Mouse (Mus musculus) hindbrain, embryonic 11.5 days (tissue): ENCODE results near the gene Trappc6b. TPM values are rescaled to one million over a fixed set of nuclear protein-coding genes. Genes with fewer than 3 reads are reported as not detected.
A peak's percentile ranks its signal among the peaks of the same experiment; 100 is the strongest.

ENCODE experiments used
- ATAC-seq: fragments of 200-750 bp; cut with Nextera tagmentation; 2 replicates; pipeline ENCODE4 v1.8.0; 2017; ENCODE audit warnings: mild to moderate bottlenecking, moderate TSS enrichment, moderate library complexity; ENCODE audit not compliant: low FRiP score
- DNase-seq: peaks from one replicate; pipeline ENCODE4 v3.0.0-alpha.2; 2015; ENCODE audit warnings: low spot score
- H3K27ac ChIP-seq: fragments of 300-500 bp; sonication (generic); 2 replicates; pipeline ENCODE4 v1.5.1; 2014; ENCODE audit warnings: mild to moderate bottlenecking, low read depth, low read length
- H3K27me3 ChIP-seq: fragments of 300-500 bp; sonication (generic); 2 replicates; pipeline ENCODE4 v1.6.1; 2014; ENCODE audit warnings: mild to moderate bottlenecking, low read length, moderate library complexity, mixed read lengths; ENCODE audit not compliant: control insufficient read depth, insufficient read depth
- H3K36me3 ChIP-seq: fragments of 300-500 bp; sonication (generic); 2 replicates; pipeline ENCODE4 v1.6.1; 2014; ENCODE audit warnings: mild to moderate bottlenecking, low read length, moderate library complexity, mixed read lengths; ENCODE audit not compliant: control insufficient read depth, insufficient read depth
- H3K4me1 ChIP-seq: fragments of 300-500 bp; sonication (generic); replicated peaks from 2 replicates; pipeline ENCODE4 v1.6.1; 2014; ENCODE audit warnings: low read length, mixed read lengths; ENCODE audit not compliant: control insufficient read depth, insufficient read depth
- H3K4me2 ChIP-seq: fragments of 300-500 bp; sonication (generic); replicated peaks from 2 replicates; pipeline ENCODE4 v1.6.1; 2014; ENCODE audit warnings: mild to moderate bottlenecking, low read depth, low read length
- H3K4me3 ChIP-seq: fragments of 300-500 bp; sonication (generic); 2 replicates; pipeline ENCODE4 v1.5.1; 2014; ENCODE audit warnings: low read depth, low read length
- H3K9ac ChIP-seq: fragments of 300-500 bp; sonication (generic); 2 replicates; pipeline ENCODE4 v1.6.1; 2014; ENCODE audit warnings: low read depth, low read length
- H3K9me3 ChIP-seq: fragments of 300-500 bp; sonication (generic); 2 replicates; pipeline ENCODE4 v1.6.1; 2016; ENCODE audit warnings: low read length; ENCODE audit not compliant: control insufficient read depth
- WGBS: fragments of 180-500 bp; shearing (Covaris S2); extraction: QIAGEN DNeasy Blood & Tissue Kit; methylation state at CpG from one replicate; pipeline ENCODE4 v1.1.7; 2014; 5-methylcytosine and 5-hydroxymethylcytosine counted together
- polyA plus RNA-seq: library from polyadenylated mRNA; unstranded; fragments of >200 nt; fragmentation: Nextera tagmentation; extraction: Ambion mirVana; gene quantifications from 2 replicates; pipeline ENCODE4 v1.2.1, GENCODE M21; 2014

Gene Trappc6b
- 75.3 and 83.6 TPM in 2 replicates for polyA plus RNA-seq

DNA sequence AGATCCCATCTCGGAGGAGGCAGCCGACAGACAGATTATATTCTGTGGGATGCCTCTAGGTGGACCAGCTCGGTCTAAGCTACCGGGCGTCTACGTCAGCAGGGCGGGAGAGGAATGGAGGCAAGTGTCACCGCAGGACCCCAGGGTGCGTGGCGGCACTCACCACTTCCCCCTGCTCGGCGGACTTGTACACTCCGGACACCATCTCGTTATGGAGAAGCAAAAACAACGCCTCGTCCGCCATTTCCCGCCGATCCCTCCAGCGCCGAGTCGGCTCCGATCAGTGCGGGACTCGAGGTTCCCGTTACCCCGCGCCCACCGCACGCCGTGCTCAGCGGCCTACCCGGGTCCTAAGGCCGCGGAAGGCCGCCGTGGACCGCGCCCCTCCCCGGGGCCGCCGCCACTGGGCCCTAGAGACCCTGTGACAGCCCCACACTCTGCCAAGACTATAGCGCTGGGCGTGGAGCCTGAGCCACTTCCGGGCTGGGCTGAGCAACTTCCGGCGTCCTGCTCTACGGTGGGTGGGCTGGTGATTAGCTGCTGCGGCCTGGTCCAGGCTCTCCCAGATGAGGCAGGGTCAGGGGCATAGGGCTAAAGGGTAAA lies at the start of gene Trappc6b:
TSS of gene Trappc6b (minus strand) at position 480 of the 603 bp plus-strand sequence.
- Histone ChIP-seq H3K4me2 (peak within 1 kb of the TSS; percentile 37), H3K36me3 (no peaks in the 10 kb centered on the region), H3K9ac (peak within 1 kb of the TSS; percentile 88), H3K27me3 (no peaks in the 10 kb centered on the region), H3K4me3 (peak within 1 kb of the TSS; percentile 84), H3K27ac (peak within 1 kb of the TSS; percentile 82), H3K9me3 (no peaks in the 10 kb centered on the region), H3K4me1 (no peaks in the 10 kb centered on the region)
- ATAC-seq, result peak; percentile 97
- WGBS, result under 1% methylated on average over 48 of the region's 49 CpGs
- peak; percentile 88 for DNase-seq

DNA sequence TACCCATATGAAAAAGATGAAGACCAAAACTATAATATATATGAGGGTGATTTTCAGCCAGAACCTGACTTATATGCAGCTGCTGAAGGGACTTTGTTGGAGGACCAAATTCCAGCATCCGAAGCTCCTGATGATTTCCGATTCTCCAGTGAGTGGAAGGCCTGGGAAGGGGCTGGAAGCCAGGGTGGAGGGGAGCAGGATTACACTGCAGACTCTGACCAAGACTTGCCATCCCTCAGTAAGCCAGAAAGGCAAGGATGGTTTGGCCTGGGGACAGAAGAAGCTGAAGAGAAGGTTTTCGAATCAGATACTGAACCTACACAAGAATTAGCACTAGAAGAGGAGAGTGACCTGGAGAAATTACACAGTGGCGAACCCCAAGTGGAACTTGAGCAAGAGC lies 46.7 kb upstream of the Trappc6b start:
- WGBS, result 89% methylated on average over 4 of the region's 4 CpGs
- no peak for DNase-seq
- Histone ChIP-seq H3K4me3 (no peak overlapping the region), H3K9me3 (no peaks in the 10 kb centered on the region), H3K36me3 (no peaks in the 10 kb centered on the region), H3K27me3 (no peaks in the 10 kb centered on the region), H3K4me2 (no peak overlapping the region), H3K27ac (no peak overlapping the region), H3K9ac (no peak overlapping the region), H3K4me1 (no peaks in the 10 kb centered on the region)
- no peak for ATAC-seq

DNA sequence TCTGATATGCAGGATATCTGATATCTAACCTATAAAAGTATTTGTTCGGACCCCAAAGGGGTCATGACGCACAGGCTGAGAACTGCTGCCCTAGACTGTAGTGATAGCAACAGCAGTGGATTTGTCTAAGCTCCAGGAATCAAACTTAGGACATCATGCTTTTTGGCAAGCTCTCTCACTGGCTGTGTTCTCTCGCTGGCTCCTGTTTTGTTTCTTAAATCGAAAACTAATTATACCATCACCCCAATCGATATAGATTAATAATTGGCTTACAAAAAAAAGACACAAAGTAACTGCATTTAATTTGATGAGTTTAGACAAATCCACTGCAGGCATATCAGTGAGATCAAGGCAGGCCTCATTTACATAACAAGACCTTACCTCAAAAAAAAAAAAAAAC lies 45.2 kb upstream of the Trappc6b start:
- ATAC-seq, result no peak
- no peaks in the 10 kb centered on the region for H3K36me3 ChIP-seq
- 90% methylated on average over 5 of the region's 5 CpGs for WGBS
- H3K4me3 ChIP-seq, result no peak overlapping the region
- no peak overlapping the region for H3K4me2 ChIP-seq
- H3K27me3 ChIP-seq, result no peaks in the 10 kb centered on the region
- no peak overlapping the region for H3K27ac ChIP-seq
- no peaks in the 10 kb centered on the region for H3K4me1 ChIP-seq
- H3K9me3 ChIP-seq, result no peaks in the 10 kb centered on the region
- H3K9ac ChIP-seq, result no peak overlapping the region
- no peak for DNase-seq

DNA sequence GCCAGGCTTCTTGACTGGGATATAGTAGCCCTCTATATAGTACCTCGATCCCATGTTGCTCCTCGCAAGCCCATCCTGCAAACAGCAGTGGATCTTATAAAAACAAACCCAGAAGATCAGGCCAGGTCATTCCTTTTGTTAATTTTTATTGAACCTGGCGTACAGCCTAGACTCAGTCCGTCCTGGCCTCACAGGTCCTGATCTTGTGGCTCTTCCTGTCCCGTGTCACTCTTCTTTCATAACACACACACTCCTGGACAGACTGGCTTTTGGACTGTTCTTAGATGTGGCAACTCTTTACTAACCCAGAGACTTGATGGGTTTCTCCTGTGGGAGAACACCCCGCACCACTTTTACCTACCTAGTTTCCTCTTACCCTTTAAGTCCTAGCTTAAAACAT lies 44.6 kb upstream of the Trappc6b start:
- Histone ChIP-seq H3K4me3 (no peak overlapping the region), H3K4me1 (no peaks in the 10 kb centered on the region), H3K27ac (no peak overlapping the region), H3K9ac (no peak overlapping the region), H3K9me3 (no peaks in the 10 kb centered on the region), H3K4me2 (no peak overlapping the region), H3K36me3 (no peaks in the 10 kb centered on the region), H3K27me3 (no peaks in the 10 kb centered on the region)
- DNase-seq (no peak), ATAC-seq (no peak)
- WGBS, result 79% methylated on average over 6 of the region's 6 CpGs

DNA sequence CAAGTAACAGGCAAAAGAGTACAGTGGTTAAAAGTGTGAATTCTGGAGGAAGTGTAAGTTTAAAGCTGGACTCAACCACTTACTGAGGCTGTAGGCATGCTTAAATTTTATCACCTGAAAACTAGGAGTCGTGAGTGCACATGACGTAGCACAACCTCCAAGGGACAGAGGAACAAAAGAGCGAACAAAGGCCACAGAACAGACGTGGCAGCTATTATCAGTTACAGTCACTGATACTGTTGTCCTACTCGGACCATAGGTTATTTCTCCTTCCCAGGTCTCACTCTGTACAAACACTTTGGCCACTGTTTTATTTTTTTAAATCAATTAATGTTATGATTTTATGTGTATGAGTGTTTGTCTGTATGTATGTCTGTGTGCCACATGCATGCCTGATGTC lies 43.5 kb upstream of the Trappc6b start:
- no peak overlapping the region for H3K4me3 ChIP-seq
- no peaks in the 10 kb centered on the region for H3K4me1 ChIP-seq
- no peak overlapping the region for H3K27ac ChIP-seq
- DNase-seq, result no peak
- no peaks in the 10 kb centered on the region for H3K27me3 ChIP-seq
- no peak overlapping the region for H3K9ac ChIP-seq
- no peak overlapping the region for H3K4me2 ChIP-seq
- no peak for ATAC-seq
- H3K9me3 ChIP-seq, result no peaks in the 10 kb centered on the region
- 76% methylated on average over 5 of the region's 5 CpGs for WGBS
- H3K36me3 ChIP-seq, result no peaks in the 10 kb centered on the region

DNA sequence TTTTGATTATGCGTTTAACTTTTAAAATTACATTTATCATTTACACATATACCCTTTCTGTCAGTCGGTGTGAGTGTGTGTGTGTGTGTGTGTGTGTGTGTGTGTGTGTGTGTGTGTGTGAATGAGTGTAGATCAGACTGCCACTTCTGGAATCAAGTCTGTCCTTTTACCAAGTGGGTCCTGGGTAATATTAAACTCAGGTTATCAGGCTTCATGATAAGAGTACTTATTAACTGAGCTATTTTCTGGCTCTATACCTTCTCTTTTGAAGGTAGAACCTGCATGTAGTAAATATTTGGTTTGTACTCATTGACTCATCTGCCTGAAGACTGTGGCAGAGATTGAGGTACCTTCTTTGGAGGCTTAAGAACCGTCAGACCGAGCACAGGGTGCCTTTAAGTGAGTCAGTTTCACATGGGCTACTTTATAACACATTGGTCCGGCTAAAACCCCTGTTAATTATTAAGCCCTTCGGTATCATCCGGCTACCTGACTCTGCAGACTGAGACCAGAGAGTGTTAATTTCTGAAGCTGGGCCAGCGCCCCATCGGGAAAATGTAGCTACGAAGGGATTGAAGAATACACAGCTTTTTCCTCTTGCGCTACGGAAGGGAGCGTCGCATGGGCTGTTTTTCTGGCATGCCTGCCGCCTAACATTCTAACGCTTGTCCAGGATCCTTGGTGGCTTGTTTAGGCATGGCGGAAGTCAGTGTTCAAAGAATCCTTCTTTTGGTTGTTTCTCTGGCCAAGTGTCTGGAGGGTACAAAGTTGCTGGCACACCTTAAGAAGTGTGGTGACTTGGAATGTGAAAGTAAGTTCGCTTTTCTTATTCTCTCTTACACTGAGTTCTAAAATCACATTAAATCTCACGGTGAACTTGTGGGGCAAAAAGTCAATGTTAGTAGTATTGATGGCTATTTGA lies 34.1 kb upstream of the Trappc6b start, which contains the start of gene Mia2:
TSS of gene Mia2 (plus strand) at position 696 of the 922 bp plus-strand sequence.
- no peak within 1 kb of the TSS for H3K9ac ChIP-seq
- no peak within 1 kb of the TSS for H3K27ac ChIP-seq
- H3K36me3 ChIP-seq, result no peaks in the 10 kb centered on the region
- no peaks in the 10 kb centered on the region for H3K4me1 ChIP-seq
- H3K27me3 ChIP-seq, result no peaks in the 10 kb centered on the region
- H3K4me3 ChIP-seq, result no peak within 1 kb of the TSS
- 82% methylated on average over 19 of the region's 19 CpGs for WGBS
- H3K4me2 ChIP-seq, result no peak within 1 kb of the TSS
- no peak for DNase-seq
- ATAC-seq, result no peak
- no peaks in the 10 kb centered on the region for H3K9me3 ChIP-seq

DNA sequence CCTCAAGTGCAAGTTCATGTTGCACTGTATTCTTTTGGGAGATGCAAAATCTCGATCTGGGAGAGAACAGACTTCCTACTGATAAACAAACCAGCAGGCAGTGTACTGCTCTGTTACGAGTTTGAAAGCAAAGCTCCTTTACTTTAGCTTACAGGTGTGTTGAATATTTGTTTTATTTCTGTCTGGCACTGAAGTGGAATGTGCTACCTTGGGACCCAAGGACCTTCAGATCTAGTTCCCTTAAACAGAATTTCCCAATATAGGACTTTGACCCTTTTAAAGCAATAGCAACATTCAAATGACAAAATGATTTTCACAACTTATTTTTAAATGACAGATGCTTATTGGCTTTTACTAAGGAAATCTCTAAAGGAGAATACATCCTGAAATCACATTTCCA lies 32.3 kb upstream of the Trappc6b start:
- no peak for DNase-seq
- Histone ChIP-seq H3K4me1 (no peaks in the 10 kb centered on the region), H3K9me3 (no peaks in the 10 kb centered on the region), H3K9ac (no peak overlapping the region), H3K27me3 (no peaks in the 10 kb centered on the region), H3K27ac (no peak overlapping the region), H3K4me2 (no peak overlapping the region), H3K4me3 (no peak overlapping the region), H3K36me3 (no peaks in the 10 kb centered on the region)
- 64% methylated on average over 2 of the region's 2 CpGs for WGBS
- no peak for ATAC-seq

DNA sequence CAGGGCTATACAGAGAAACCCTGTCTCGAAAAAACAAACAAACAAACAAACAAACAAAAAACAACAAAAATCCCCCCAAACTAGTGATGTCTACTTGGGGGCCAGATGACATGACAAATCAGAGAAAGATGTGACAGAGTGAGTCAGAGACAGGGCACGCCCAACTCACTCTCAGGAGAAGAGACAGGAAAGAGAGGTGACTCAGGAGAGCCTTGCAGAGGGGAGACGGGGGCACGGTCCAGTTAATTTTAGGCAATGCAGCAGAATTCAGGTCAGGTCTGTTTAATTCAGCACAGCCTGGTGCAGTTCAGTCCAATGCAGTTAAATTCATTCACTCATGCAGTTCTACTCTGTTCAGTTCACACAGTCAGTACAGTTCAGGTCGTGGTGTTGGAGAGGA lies 24.9 kb upstream of the Trappc6b start:
- no peak overlapping the region for H3K9ac ChIP-seq
- DNase-seq (no peak), ATAC-seq (no peak)
- 84% methylated on average over 5 of the region's 5 CpGs for WGBS
- no peak overlapping the region for H3K4me3 ChIP-seq
- H3K4me2 ChIP-seq, result no peak overlapping the region
- no peak overlapping the region for H3K27ac ChIP-seq
- no peaks in the 10 kb centered on the region for H3K9me3 ChIP-seq
- no peaks in the 10 kb centered on the region for H3K36me3 ChIP-seq
- no peaks in the 10 kb centered on the region for H3K4me1 ChIP-seq
- no peaks in the 10 kb centered on the region for H3K27me3 ChIP-seq

DNA sequence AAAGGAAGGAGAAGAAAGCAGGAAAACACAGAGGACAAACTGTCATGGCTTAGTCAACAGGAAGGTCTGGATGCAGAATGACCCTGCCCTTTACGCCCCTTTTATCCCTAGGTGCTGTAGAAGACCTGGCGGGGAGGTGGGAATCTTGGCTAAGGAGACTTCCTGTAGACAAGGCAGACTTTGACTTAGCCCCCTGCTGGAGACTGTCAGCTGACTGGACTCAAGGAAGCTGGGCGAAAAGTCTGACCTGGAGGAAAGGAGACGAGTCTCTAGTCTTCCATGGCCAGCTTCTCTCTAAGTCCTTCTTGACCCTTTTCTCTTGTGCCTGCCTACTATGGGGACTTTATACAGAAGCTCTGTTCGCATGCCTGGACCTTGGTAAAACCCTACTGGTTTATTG lies 23.2 kb upstream of the Trappc6b start:
- H3K36me3 ChIP-seq, result no peaks in the 10 kb centered on the region
- ATAC-seq (no peak), DNase-seq (no peak)
- H3K4me3 ChIP-seq, result no peak overlapping the region
- H3K4me1 ChIP-seq, result no peaks in the 10 kb centered on the region
- H3K9me3 ChIP-seq, result no peaks in the 10 kb centered on the region
- no peak overlapping the region for H3K27ac ChIP-seq
- WGBS, result 78% methylated on average over 5 of the region's 5 CpGs
- no peak overlapping the region for H3K4me2 ChIP-seq
- no peak overlapping the region for H3K9ac ChIP-seq
- no peaks in the 10 kb centered on the region for H3K27me3 ChIP-seq
